Mouse (Mus musculus): Measurements from ENCODE around the gene Amigo3.

The Amigo3 gene

DNA sequence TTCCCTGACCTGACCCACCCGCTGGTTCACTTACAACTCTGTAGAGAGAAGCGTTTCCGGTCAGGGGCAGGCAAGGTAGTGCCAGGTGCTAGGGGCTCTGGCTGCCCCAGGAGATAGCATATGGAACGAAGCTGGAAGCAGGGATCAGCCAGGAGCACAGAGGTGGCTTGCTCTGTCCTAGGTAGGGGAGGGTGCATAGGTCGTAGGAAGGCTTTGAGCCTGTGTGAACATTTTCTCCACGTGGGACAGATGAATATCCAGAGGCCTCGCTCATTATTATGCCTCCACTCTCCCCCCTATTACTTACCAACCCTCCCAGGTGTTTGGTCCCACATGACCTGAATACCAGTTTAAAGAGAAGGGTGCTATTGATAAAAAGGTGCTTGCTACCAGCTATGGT lies 548 bp upstream of the Amigo3 start:
- no peak for DNase-seq (ENCODE audit: low read depth)

DNA sequence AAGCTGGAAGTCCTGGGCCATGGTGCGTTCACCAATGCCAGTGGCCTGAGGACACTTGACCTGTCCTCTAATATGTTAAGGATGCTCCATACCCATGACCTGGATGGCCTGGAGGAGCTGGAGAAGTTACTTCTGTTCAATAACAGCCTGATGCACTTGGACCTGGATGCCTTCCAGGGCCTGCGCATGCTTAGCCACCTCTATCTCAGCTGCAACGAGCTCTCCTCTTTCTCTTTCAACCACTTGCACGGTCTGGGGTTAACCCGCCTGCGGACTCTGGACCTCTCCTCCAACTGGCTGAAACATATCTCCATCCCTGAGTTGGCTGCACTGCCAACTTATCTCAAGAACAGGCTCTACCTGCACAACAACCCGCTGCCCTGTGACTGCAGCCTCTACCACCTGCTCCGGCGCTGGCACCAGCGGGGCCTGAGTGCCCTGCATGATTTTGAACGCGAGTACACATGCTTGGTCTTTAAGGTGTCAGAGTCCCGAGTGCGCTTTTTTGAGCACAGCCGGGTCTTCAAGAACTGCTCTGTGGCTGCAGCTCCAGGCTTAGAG lies 786 bp downstream of the Amigo3 start:
- no peak for DNase-seq (ENCODE audit: low read depth)

DNA sequence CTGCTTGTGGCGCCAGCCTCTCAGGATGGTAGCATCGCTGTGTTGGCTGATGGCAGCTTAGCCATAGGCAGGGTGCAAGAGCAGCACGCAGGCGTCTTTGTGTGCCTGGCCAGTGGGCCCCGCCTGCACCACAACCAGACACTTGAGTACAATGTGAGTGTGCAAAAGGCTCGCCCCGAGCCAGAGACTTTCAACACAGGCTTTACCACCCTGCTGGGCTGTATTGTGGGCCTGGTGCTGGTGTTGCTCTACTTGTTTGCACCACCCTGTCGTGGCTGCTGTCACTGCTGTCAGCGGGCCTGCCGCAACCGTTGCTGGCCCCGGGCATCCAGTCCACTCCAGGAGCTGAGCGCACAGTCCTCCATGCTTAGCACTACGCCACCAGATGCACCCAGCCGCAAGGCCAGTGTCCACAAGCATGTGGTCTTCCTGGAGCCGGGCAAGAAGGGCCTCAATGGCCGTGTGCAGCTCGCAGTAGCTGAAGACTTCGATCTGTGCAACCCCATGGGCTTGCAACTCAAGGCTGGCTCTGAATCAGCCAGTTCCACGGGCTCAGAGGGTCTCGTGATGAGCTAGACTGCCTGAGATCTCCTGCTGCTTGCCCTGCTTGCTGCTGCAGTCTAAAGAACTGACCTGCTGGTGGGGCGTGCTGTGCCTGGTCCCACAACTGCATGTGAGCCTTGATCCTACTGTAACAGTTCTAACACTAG lies 1.5 kb downstream of the Amigo3 start:
- DNase-seq (ENCODE audit: low read depth): no peak

DNA sequence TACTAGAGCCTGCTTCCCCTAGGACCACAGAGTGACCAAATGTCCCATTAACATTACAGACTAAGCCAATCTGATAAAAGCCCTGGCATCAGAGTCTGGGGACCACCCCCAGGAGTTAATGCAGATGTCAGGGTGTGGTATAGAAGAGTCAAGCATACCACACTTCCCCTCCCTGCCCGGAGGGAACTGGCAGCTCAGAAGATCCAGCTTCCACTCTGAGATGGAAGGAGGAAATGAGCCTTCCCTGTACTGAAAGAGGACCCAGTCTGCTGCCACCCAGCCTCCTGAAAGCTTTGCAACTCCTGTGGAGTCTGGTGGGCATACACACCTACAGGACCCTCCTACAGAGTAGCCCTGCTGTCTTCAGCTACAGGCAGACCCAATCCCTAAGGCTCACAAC lies 2.1 kb downstream of the Amigo3 start:
- DNase-seq (ENCODE audit: low read depth): no peak

DNA sequence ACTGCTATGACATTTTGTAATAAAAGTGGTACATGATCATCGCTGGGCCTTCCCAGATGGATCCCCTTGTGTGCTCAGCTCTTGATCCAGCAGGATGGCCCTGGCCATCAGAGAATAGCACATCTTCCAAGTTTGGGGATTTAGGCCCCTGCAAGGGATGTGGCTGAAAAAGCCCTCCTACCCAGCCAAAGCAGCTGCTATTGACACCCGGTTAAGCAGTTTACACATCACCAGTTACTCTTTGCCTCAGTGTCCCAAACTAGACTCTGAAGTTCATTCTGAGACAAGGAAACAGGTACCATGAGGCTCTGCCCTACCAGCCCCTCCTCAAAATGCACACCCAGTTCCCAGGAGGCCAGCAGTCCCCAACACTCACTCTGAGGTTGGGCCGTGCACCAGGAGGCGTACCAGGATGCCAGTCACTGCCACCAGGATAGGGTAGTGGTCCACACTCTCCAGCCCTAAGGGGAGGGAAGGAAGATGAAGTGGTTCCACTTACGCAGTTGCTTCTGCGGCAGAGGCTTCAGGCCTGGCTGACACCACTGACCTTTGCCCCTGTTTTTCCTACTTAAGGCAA lies 2.8 kb downstream of the Amigo3 start:
- DNase-seq (ENCODE audit: low read depth): no peak

DNA sequence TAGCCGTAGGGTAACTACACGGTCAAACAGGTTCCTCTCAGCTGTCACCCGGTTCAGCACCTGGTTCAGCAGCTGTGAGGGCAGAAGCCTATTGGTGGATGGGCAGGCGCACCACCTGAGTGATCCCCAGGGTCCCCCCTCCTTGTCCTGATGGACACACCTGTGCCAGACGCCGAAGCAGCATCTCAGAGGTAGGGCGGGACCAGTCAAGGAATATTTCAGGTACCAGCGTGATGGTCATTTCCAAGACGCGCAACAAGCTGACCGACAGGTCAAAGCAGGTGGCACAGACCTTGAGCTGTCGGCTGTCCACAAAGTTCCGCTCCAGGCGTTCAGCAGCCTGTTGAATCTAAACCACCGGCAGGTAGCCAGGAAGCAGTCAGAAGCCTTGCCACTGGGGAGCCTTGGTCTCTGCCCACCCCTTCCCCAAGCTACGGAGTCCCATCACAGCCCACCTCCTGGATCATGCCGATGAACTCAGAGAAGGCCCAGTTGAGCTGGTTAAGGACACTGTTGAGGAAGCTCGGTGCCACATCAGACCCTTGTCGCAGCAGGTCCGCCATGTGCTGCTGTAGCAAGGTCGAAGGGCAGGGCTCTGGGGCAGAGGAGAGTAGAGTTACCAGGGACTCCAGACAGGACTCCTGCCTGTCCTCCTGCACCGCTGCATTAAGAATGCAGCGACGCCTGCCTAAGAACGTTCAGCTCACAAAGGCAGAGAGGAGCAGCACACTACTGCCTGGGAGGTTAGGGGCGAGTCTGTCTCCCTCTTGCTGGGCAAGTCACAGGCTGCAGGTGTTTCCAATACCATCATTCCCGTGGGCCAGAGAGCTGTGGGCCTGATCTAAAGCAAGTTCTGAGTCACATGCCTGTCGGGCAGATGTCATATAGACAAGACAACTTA lies 3.7 kb downstream of the Amigo3 start:
- DNase-seq (ENCODE audit: low read depth): no peak

DNA sequence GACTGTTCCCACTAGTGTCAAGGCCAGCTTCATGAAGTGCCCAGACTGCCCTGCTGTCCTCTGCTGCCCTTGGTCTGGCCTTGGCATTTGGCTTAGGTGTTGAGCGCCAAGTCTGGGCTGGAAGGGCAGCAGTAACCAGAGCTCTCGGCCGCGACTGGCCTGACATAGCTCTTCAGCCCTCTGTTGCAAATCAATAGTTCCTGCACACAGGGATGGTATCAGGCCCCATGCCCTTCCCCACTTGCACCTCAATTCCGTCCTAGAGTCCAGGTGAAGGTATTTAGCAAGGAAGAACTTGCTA lies 4.3 kb downstream of the Amigo3 start:
- no peak for DNase-seq (ENCODE audit: low read depth)

DNA sequence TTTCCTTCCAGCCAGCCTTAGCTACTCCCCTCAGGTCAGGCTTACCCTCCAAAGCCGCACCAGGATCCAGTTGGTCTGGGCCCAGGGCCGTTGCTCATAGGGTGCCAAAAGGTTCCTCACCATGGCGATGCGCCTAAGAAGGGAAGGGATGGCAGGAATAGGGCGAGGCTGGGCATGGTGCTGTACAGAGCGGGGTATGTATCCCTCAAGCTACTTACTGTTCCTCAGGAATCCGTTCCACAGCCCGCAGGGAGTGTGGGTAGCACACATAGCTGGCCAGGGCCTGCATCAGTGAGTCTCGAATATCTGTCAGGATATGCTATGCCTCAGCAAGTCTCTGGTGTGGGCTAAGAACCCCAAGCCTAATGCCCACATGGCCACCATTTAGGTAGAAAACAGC lies 5.3 kb downstream of the Amigo3 start:
- no peak for DNase-seq (ENCODE audit: low read depth)

DNA sequence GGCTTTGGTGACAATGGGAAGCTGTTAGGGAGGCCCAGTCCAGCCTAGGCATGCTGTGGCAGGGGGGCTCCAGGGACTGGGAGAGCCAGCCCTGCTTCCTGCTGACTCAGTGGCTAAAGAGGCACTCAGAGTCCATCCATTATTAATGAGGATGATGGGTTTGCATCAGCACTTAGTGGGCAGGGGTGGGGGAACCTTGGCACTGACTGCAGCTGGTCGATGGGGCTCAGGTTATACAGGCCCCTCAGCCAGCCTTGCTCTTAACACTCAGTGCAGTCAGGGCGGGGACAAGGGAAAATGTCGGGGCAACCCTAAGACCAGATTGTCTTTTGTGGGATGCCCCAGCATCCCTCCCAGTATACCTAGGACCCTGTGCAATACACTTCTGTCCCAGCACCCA lies 9.2 kb downstream of the Amigo3 start:
- DNase-seq (ENCODE audit: low read depth): no peak

DNA sequence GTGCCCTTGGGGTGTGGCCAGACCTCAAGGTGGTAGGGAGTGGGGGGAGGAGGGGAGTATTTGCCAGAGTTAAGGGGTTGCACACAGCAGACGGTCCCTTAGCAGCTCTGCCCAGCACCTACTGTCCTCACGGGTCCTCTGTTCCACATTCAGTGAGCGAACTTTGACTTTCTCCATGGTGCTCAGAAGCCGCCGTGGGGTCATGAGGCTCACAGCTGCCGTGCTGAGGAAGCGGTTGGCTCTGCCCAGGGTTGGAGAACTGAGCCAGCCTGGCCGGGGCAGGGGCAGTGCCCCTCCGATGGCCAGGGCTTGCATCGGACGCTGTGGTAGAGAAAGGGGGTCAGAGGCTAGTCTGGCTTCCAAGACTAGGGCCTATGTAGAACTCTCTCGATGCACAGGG lies 10.4 kb downstream of the Amigo3 start:
- DNase-seq (ENCODE audit: low read depth): no peak

DNA sequence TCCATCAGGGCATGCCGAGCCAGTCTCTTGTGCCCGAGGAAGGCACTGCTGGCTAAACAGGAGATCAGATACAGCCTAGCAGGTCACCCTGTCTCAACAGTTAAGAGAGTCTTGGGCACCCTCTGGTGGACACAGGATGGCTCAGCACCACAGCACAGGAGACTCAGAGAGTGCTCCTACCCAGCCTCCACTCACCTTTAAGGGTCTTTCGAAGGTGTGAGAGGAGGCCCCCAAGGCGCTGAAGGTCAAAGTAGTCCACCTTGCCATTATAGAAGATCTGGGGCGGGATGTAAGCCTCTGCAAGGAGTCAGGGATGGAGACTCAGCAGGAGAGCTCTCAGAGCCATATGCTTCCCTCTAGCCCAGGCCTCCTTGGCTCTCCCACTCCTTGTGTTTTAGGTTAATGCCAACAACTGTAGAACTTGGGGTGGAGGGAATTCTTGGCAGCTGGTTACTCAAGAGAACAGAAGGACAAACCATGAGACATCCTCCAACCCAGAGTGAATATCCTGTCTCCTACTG lies 12.6 kb downstream of the Amigo3 start:
- peak; percentile 67 for DNase-seq (ENCODE audit: low read depth)

DNA sequence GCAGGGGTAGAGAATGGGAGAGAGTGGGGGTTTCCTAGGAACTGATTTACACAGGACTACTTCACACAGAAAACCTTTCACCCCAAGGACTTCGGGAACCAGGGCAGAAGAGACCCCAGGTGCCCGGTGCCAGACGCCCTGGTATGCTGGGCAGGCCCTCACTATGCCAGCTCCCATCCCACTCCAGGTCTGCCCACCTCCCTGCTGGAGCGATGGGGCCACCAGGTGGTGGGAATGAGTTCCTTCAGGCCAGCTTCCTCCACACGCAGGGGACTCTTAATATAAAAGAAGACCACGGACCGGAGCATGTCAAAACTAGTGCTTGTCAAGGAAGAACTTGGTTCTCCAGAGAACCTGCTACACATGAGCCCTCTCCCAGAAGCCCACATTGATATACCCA lies 14.2 kb downstream of the Amigo3 start:
- DNase-seq (ENCODE audit: low read depth): no peak

DNA sequence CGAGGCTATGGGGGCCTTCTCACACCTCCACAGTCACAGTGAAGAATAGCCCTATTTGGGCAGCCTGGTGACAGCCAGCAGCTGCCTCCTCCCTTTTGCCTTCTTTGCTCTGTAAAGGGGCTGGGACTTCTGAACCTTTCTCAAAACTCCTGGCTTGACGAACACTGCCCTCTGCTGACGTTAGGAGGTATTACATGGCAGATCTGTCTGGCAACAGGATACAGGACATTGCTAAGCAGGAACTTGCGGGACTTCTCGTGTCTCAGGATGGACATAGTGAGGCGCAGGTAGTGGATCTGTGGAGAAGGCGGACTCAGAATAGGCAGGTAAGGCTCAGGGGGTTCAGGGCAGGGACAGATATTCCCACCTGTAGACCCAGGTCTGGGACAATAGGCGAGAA lies 14.9 kb downstream of the Amigo3 start:
- DNase-seq (ENCODE audit: low read depth): peak; percentile 91

DNA sequence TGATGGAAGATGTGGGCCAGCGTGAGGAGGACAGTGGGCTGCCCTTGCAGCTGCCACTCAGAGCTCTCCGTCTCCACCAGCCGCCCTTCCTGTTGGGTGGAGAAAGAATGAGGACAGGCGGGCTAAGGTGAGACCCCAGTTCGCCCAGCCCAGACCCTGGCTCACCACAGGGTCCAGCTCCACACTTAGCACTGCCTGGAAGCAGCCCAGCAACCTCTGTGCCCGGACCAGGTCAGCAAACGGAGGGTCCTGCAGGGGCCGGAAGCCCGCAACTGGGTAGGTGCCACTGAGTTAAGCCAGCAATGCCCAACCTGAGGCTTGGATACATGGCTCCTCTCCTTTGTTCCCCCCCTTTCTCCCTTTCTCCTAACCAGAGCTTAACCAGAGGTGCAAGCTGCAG lies 16.0 kb downstream of the Amigo3 start:
- no peak for DNase-seq (ENCODE audit: low read depth)

DNA sequence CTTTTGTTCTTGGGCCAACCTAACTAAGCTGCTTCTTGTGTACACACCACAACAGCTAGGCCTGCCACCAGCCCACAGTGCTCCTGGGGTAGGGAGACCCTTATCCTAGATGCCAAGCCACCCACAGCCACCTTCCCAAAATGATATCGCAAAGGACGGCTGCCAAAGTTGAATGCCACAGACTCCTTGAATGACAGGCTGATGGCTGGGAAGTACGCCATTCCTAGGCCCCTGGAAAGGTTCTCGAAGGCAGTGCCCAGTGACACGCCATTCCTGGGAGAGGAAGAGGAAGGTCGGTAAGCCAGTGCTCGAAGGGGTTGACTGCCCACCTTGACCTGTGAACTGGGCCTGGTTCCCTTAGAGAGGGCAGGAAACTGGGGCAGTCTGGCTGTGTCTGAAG lies 16.6 kb downstream of the Amigo3 start:
- DNase-seq (ENCODE audit: low read depth): no peak

DNA sequence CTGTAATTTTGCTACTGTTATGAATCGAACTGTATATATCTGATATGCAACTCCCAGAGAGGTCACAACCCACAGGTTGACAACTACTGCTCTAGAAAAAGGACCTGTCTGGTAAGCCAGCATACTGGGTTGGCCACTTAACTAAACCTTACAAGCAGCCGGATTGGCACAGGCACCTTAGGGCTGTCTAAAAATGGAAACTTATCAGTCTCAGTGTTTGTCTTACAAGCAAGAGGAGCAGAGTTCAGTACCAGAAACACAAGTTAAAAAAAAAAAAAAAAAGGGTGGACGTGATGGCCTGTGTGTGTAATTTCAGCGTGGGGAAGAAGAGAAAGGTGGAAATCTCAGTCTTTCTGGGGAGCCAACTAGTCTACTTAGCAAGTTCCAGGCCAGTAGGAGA lies 18.8 kb downstream of the Amigo3 start:
- no peak for DNase-seq (ENCODE audit: low read depth)

DNA sequence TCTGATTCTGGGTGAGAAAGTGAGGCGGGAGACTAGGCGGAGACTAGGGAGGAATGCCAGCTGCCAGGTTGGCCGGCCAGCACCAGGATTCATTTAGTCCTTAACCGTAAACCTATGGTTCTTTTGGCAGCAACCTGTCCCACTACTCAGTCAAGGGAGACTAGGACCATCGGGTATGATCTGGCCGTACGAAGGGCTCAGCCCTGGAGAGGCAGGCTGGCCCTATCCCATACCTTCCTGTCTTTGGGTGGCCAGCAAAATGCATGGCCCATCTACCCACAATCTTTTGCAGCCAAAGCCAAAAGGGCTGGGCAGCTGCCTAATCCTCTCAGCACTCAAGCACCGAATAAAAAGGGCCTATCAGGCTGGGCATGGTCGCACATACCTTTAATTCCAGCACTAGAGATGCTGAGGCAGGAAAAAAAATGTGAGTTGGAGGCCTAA lies 19.5 kb downstream of the Amigo3 start:
- no peak for DNase-seq (ENCODE audit: low read depth)

DNA sequence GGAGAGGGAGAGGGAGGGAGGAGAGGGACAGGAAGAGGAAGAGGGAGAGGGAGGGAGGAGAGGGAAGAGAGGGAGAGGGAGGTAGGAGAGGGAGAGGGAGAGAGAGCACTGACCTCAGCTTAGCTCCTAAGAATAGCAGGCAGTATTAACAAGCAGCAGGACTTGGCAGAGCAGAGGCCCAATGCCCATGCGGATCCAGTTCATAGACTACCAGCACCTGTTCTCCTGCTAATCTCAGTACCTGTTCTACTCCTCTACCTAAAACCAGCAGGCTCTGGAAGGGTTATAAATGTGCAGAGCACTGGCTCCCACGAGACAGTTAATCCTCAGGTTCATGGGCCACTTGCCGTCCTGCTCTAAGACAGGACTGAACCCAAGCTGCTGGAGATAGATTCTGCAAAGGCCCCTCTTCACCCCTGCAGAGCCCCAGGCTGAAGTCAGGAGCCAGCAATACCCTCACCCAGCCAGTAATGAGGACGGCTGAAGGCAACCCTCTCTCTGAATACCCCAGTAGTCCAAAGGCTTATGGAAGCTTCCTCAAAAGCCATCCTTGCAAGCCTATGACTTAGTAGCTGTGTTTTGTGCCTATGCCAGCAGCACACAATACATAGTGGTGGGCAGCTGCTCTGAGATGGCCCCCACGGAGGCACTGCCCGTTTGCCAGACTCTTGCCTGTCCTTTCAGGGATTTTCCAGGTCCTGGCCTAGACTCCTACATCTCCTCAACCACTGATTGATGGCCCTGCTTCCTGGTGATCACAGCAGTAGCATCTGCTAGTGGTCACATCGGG lies 20.4 kb downstream of the Amigo3 start:
- no peak for DNase-seq (ENCODE audit: low read depth)

DNA sequence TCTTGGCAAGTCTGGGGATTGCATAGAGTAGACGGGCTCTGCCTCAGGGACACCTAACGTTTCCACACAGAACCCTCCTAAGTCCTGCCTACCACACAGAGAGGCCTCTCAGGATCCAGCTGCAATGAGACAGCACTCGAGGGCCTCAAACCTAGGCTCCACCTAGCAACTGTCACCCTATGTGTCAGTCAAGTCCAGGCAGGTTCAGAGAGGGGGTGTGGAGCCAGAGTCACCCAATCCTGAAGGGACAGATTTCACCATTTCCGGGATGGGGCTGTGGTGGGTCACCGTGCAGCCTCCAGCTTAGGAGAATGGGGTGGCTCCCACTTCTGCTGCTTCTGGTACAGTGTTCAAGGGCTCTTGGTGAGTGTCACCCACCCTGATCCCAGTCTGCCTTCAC lies 27.2 kb downstream of the Amigo3 start, which contains the start of gene Mst1:
Mst1 (plus strand) TSS at position 269 of the 400 bp plus-strand sequence.
- DNase-seq (ENCODE audit: low read depth): peak; percentile 82

DNA sequence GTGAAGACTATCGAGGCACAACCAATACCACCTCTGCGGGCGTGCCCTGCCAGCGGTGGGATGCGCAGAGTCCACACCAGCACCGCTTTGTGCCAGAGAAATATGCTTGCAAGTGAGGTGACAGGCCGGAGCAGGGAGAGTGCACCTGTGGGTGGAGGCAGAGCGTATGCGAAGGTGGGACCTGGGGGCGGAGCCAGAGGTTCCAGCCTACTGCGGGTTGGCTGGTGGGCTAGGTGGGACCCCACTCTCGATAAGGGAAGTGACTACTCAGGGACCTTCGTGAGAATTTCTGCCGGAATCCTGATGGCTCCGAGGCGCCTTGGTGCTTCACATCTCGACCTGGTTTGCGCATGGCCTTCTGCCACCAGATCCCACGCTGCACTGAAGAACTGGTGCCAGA lies 29.6 kb downstream of the Amigo3 start:
- DNase-seq (ENCODE audit: low read depth): no peak

DNA sequence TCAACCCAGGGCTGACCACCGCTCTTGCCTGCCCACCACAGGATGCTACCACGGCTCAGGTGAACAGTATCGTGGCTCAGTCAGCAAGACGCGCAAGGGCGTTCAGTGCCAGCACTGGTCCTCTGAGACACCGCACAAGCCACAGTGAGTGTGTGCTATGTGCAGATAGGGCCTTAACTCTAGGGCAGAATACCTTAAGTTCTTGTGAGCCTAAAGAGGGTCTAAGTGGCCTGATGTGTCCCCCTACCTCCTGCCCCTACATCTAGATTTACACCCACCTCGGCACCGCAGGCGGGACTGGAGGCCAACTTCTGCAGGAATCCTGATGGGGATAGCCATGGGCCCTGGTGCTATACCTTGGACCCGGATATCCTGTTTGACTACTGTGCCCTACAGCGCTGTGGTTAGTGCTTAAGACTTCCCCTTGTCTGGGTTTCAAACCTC lies 30.1 kb downstream of the Amigo3 start, which contains the start of gene Rnf123:
Rnf123 (minus strand) TSS at position 359 of the 444 bp plus-strand sequence.
- DNase-seq (ENCODE audit: low read depth): peak; percentile 54

DNA sequence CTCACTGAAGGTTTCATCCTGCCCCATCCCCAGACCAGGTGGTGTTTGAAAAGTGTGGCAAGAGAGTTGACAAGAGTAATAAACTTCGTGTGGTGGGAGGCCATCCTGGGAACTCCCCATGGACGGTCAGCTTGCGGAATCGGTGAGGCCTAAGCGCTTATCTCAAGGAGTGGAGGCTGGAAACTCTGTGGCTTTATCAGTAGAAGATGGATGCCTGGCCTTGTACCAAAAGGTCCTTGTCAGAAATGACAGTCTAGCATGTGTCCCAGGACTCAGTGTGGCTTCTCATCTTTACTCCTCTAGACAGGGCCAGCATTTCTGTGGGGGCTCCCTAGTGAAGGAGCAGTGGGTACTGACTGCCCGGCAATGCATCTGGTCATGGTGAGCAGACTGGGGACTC lies 30.6 kb downstream of the Amigo3 start:
- peak; percentile 37 for DNase-seq (ENCODE audit: low read depth)
